Mouse (Mus musculus) testis, adult 2 months (tissue): Measurements from ENCODE around the gene Lrp1.

Source experiments
- CTCF ChIP-seq: fragments of 200-500 bp; IDR thresholded peaks from 2 replicates; pipeline ENCODE4 v1.5.1; 2012; ENCODE audit warnings: low read depth, mild to moderate bottlenecking, inconsistent platforms, low read length, moderate library complexity; ENCODE audit not compliant: control insufficient read depth, insufficient read depth, insufficient replicate concordance
- POLR2A ChIP-seq: fragments of 200-500 bp; IDR thresholded peaks from 2 replicates; pipeline ENCODE4 v1.6.1; 2012; ENCODE audit warnings: low read depth, mild to moderate bottlenecking, inconsistent platforms, low read length, moderate library complexity; ENCODE audit not compliant: control insufficient read depth

- no peak for TF ChIP-seq POLR2A
- TF ChIP-seq CTCF = no peak
Observed at GRCm38 (mm10) chr10:127542720-127543119, 78.2 kb downstream of the Lrp1 start.
